Mouse (Mus musculus): ENCODE results near the gene Adar. TPM values are rescaled to one million over a fixed set of nuclear protein-coding genes. Genes with fewer than 3 reads are reported as not detected.

The Adar gene
- polyA plus RNA-seq, 1 experiment: 12.5 TPM

DNA sequence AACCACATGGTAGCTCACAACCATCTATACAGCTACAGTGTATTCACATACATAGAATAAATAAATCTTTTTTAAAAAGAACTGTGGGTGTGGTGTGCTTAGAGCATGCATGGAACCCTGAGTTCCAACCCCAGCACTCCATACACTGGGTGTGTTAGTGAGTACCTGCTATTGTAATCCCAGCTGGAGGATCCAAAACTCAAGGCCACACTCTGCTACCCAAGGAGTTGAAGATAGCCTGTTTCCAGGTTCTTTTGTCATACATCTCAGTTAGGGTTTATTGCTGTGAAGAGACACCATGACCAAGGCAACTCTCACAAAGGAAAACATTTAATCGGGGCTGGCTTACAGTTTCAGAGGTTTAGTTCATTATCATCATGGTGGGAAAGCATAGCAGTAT, 15.9 kb upstream of the Adar start:
- no peak for TF ChIP-seq CEBPB (IDR thresholded peaks at IDR 0.05; ENCODE audit: insufficient read depth, poor library complexity, severe bottlenecking)
- TF ChIP-seq TCF12 (IDR thresholded peaks at IDR 0.05; ENCODE audit: insufficient read depth, poor library complexity, severe bottlenecking): no peak
- TF ChIP-seq TCF3 (IDR thresholded peaks at IDR 0.05; ENCODE audit: insufficient read length, low read depth): no peak
- TF ChIP-seq USF1 (IDR thresholded peaks at IDR 0.05; ENCODE audit: low read depth): no peak
- TF ChIP-seq REST (IDR thresholded peaks at IDR 0.05; ENCODE audit: insufficient read depth, insufficient read length): no peak
- TF ChIP-seq E2F4 (IDR thresholded peaks at IDR 0.05; ENCODE audit: insufficient read depth): no peak
- no peak for TF ChIP-seq POLR2A (IDR thresholded peaks at IDR 0.05; ENCODE audit: insufficient read length, low read depth)
- TF ChIP-seq POLR2AphosphoS2 (IDR thresholded peaks at IDR 0.05; ENCODE audit: insufficient read length, low read depth): no peak
- no peak for TF ChIP-seq SRF (IDR thresholded peaks at IDR 0.05; ENCODE audit: control insufficient read depth, insufficient read length, low read depth)
- no peak for TF ChIP-seq MYOG (IDR thresholded peaks at IDR 0.05; ENCODE audit: control insufficient read depth in 1 of 3, insufficient read depth in 1 of 3, insufficient read length in 2 of 3, low read depth in 2 of 3)
- no peak for TF ChIP-seq MYOD1 (IDR thresholded peaks at IDR 0.05; ENCODE audit: control insufficient read depth in 1 of 3, insufficient read length in 2 of 3, low read depth in 2 of 3)
- no peak for TF ChIP-seq MAX (IDR thresholded peaks at IDR 0.05; ENCODE audit: low read depth)
- Histone ChIP-seq H3K79me2 (ENCODE audit: control insufficient read depth, insufficient read depth) (no peaks in the 10 kb centered on the region), H3K27me3 (ENCODE audit: control insufficient read depth, insufficient read depth, insufficient read length) (peaks cover 38% of the 10 kb centered on the region), H3ac (ENCODE audit: control insufficient read depth, insufficient read length) (no peak overlapping the region), H3K36me3 (ENCODE audit: control insufficient read depth, insufficient read depth) (no peaks in the 10 kb centered on the region), H3K4me2 (ENCODE audit: low read depth) (no peak overlapping the region), H3K4me3 (no peak overlapping the region)

DNA sequence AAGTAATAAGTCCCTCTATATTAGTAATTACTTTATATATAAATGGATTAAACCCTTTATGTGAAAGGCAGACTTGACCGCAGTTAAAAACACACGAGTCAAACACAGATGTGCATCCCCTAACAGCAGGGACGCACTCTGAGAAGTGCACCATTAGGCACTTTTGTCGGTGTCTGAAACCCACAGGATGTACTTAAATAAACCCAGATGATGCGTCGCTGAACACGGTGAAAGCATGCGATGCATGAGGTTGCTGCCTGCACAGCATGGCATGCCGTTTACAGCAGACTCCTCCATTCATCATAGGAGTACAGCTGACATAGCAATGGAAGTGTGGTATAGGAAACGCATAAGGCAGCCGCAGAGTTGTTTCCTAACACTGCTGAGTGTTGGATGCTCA, 14.4 kb upstream of the Adar start:
- Histone ChIP-seq H3K79me2 (ENCODE audit: control insufficient read depth, insufficient read depth) (no peaks in the 10 kb centered on the region), H3K27me3 (ENCODE audit: control insufficient read depth, insufficient read depth, insufficient read length) (peaks cover 44% of the 10 kb centered on the region), H3ac (ENCODE audit: control insufficient read depth, insufficient read length) (no peak overlapping the region), H3K4me3 (no peak overlapping the region), H3K36me3 (ENCODE audit: control insufficient read depth, insufficient read depth) (no peaks in the 10 kb centered on the region), H3K4me2 (ENCODE audit: low read depth) (no peak overlapping the region)
- no peak for TF ChIP-seq CEBPB (IDR thresholded peaks at IDR 0.05; ENCODE audit: insufficient read depth, poor library complexity, severe bottlenecking)
- TF ChIP-seq SRF (IDR thresholded peaks at IDR 0.05; ENCODE audit: control insufficient read depth, insufficient read length, low read depth): no peak
- no peak for TF ChIP-seq E2F4 (IDR thresholded peaks at IDR 0.05; ENCODE audit: insufficient read depth)
- TF ChIP-seq MYOD1 (IDR thresholded peaks at IDR 0.05; ENCODE audit: control insufficient read depth in 1 of 3, insufficient read length in 2 of 3, low read depth in 2 of 3): no peak
- no peak for TF ChIP-seq USF1 (IDR thresholded peaks at IDR 0.05; ENCODE audit: low read depth)
- no peak for TF ChIP-seq TCF12 (IDR thresholded peaks at IDR 0.05; ENCODE audit: insufficient read depth, poor library complexity, severe bottlenecking)
- TF ChIP-seq MYOG (IDR thresholded peaks at IDR 0.05; ENCODE audit: control insufficient read depth in 1 of 3, insufficient read depth in 1 of 3, insufficient read length in 2 of 3, low read depth in 2 of 3): no peak
- no peak for TF ChIP-seq POLR2A (IDR thresholded peaks at IDR 0.05; ENCODE audit: insufficient read length, low read depth)
- TF ChIP-seq TCF3 (IDR thresholded peaks at IDR 0.05; ENCODE audit: insufficient read length, low read depth): no peak
- no peak for TF ChIP-seq REST (IDR thresholded peaks at IDR 0.05; ENCODE audit: insufficient read depth, insufficient read length)
- TF ChIP-seq POLR2AphosphoS2 (IDR thresholded peaks at IDR 0.05; ENCODE audit: insufficient read length, low read depth): no peak
- TF ChIP-seq MAX (IDR thresholded peaks at IDR 0.05; ENCODE audit: low read depth): no peak

DNA sequence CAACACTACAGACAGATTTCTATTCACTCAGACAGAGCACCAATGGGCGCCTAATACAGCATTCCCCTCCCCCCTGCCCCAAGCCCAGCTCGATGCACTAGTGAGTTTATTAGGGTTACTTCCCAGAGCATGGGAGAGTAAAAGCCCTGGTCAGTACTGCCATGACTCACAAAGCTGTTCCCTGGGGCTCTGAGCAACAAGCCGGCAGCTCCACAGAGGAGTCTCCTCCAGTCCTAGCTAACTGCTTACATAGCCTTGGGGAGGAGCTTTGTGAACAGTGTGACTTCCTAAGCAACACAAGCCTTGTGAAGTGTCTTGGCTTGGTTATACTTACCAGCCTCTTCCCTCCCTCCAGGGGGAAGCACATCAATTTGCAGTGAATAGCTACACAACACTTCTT, 11.2 kb upstream of the Adar start:
- Histone ChIP-seq H3K27me3 (ENCODE audit: control insufficient read depth, insufficient read depth, insufficient read length) (peaks cover 46% of the 10 kb centered on the region), H3K4me2 (ENCODE audit: low read depth) (peak overlapping the region; percentile 8), H3ac (ENCODE audit: control insufficient read depth, insufficient read length) (no peak overlapping the region), H3K79me2 (ENCODE audit: control insufficient read depth, insufficient read depth) (no peaks in the 10 kb centered on the region), H3K4me3 (no peak overlapping the region), H3K36me3 (ENCODE audit: control insufficient read depth, insufficient read depth) (no peaks in the 10 kb centered on the region)
- TF ChIP-seq TCF3 (IDR thresholded peaks at IDR 0.05; ENCODE audit: insufficient read length, low read depth) (no peak), TCF12 (IDR thresholded peaks at IDR 0.05; ENCODE audit: insufficient read depth, poor library complexity, severe bottlenecking) (no peak), MYOG (IDR thresholded peaks at IDR 0.05; ENCODE audit: control insufficient read depth in 1 of 3, insufficient read depth in 1 of 3, insufficient read length in 2 of 3, low read depth in 2 of 3) (no peak), REST (IDR thresholded peaks at IDR 0.05; ENCODE audit: insufficient read depth, insufficient read length) (no peak), MAX (IDR thresholded peaks at IDR 0.05; ENCODE audit: low read depth) (no peak), MYOD1 (IDR thresholded peaks at IDR 0.05; ENCODE audit: control insufficient read depth in 1 of 3, insufficient read length in 2 of 3, low read depth in 2 of 3) (no peak), POLR2AphosphoS2 (IDR thresholded peaks at IDR 0.05; ENCODE audit: insufficient read length, low read depth) (no peak), CEBPB (IDR thresholded peaks at IDR 0.05; ENCODE audit: insufficient read depth, poor library complexity, severe bottlenecking) (no peak), USF1 (IDR thresholded peaks at IDR 0.05; ENCODE audit: low read depth) (no peak), E2F4 (IDR thresholded peaks at IDR 0.05; ENCODE audit: insufficient read depth) (no peak), POLR2A (IDR thresholded peaks at IDR 0.05; ENCODE audit: insufficient read length, low read depth) (no peak), SRF (IDR thresholded peaks at IDR 0.05; ENCODE audit: control insufficient read depth, insufficient read length, low read depth) (no peak)

DNA sequence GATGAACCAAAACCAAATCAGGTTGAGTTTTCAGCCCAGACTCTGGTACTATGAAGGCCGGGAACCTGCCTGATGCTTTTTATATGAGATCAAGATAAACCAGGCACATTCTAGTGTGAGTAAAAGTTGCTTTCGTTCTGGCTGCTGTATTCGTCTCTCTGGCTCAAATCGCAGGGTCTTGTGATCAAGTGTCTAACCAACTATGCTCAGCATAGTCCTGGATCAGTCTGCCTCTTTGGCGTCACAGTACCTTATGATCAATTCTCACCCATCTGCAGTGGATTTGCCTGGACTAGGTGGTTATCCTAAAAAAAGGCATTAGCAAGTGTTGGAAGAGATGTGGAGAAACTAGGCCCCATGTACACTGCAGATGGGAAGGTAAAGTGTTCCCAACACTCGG, 10.8 kb upstream of the Adar start:
- Histone ChIP-seq H3K36me3 (ENCODE audit: control insufficient read depth, insufficient read depth) (no peaks in the 10 kb centered on the region), H3ac (ENCODE audit: control insufficient read depth, insufficient read length) (no peak overlapping the region), H3K79me2 (ENCODE audit: control insufficient read depth, insufficient read depth) (no peaks in the 10 kb centered on the region), H3K4me3 (no peak overlapping the region), H3K27me3 (ENCODE audit: control insufficient read depth, insufficient read depth, insufficient read length) (peaks cover 46% of the 10 kb centered on the region), H3K4me2 (ENCODE audit: low read depth) (peak overlapping the region; percentile 8)
- no peak for TF ChIP-seq POLR2AphosphoS2 (IDR thresholded peaks at IDR 0.05; ENCODE audit: insufficient read length, low read depth)
- no peak for TF ChIP-seq SRF (IDR thresholded peaks at IDR 0.05; ENCODE audit: control insufficient read depth, insufficient read length, low read depth)
- TF ChIP-seq USF1 (IDR thresholded peaks at IDR 0.05; ENCODE audit: low read depth): no peak
- TF ChIP-seq MYOG (IDR thresholded peaks at IDR 0.05; ENCODE audit: control insufficient read depth in 1 of 3, insufficient read depth in 1 of 3, insufficient read length in 2 of 3, low read depth in 2 of 3): no peak
- no peak for TF ChIP-seq POLR2A (IDR thresholded peaks at IDR 0.05; ENCODE audit: insufficient read length, low read depth)
- TF ChIP-seq MYOD1 (IDR thresholded peaks at IDR 0.05; ENCODE audit: control insufficient read depth in 1 of 3, insufficient read length in 2 of 3, low read depth in 2 of 3): no peak
- no peak for TF ChIP-seq TCF12 (IDR thresholded peaks at IDR 0.05; ENCODE audit: insufficient read depth, poor library complexity, severe bottlenecking)
- TF ChIP-seq REST (IDR thresholded peaks at IDR 0.05; ENCODE audit: insufficient read depth, insufficient read length): no peak
- no peak for TF ChIP-seq TCF3 (IDR thresholded peaks at IDR 0.05; ENCODE audit: insufficient read length, low read depth)
- no peak for TF ChIP-seq MAX (IDR thresholded peaks at IDR 0.05; ENCODE audit: low read depth)
- no peak for TF ChIP-seq CEBPB (IDR thresholded peaks at IDR 0.05; ENCODE audit: insufficient read depth, poor library complexity, severe bottlenecking)

Measured in myocyte (in vitro differentiated cells).